Mouse (Mus musculus): ENCODE results near the gene Mfsd2a. TPM values are rescaled to one million over a fixed set of nuclear protein-coding genes. Genes with fewer than 3 reads are reported as not detected.

Gene Mfsd2a
- total and polyA plus RNA-seq, 2 experiments, result 32.8 to 44.0 TPM

DNA sequence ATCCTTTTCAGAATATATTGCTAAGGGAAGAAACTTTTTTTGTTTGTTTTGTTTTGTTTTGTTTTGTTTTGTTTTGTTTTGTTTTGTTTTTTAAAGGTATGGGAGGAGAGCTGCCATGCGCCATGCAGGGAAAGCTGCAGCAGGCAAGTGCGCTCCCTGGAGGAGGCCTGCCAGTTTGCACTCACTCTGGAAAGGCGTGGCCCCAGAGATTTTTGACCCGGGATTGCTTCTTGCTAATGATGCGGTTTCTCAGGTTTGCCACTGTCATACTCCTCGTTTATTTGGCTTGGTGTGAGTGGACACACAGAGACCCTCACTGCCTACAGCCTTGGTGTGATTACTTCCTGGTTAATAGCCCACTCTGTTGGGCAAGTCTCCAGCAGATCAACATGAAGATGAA lies 58.8 kb downstream of the Mfsd2a start:
- H3K79me2 ChIP-seq (ENCODE audit: control insufficient read depth, insufficient read depth, low read length), result no peaks in the 10 kb centered on the region
- TF ChIP-seq CTCF (IDR thresholded peaks at IDR 0.05; ENCODE audit: low read depth, low read length), result peak; percentile 73
- TF ChIP-seq POLR2A (IDR thresholded peaks at IDR 0.05; ENCODE audit: extremely low read depth, insufficient read depth, low read length), result no peak
- no peaks in the 10 kb centered on the region for H3K27me3 ChIP-seq (ENCODE audit: control insufficient read depth, insufficient read depth, low read length)
- no peaks in the 10 kb centered on the region for H3K36me3 ChIP-seq (ENCODE audit: control insufficient read depth, insufficient read depth, low read length)
- H3K4me3 ChIP-seq (ENCODE audit: insufficient read depth, low read depth, low read length), result no peak overlapping the region
- no peaks in the 10 kb centered on the region for H3K4me1 ChIP-seq (ENCODE audit: control insufficient read depth, insufficient read depth, low read length)
- no peak overlapping the region for H3K9ac ChIP-seq (ENCODE audit: low read depth, low read length)
- H3K27ac ChIP-seq (replicated peaks; ENCODE audit: insufficient read depth, low read depth, low read length), result no peak overlapping the region
- no peak for DNase-seq (ENCODE audit: extremely low read depth, low read depth, low spot score)
- 21% methylated on average over 6 of the region's 6 CpGs for WGBS

DNA sequence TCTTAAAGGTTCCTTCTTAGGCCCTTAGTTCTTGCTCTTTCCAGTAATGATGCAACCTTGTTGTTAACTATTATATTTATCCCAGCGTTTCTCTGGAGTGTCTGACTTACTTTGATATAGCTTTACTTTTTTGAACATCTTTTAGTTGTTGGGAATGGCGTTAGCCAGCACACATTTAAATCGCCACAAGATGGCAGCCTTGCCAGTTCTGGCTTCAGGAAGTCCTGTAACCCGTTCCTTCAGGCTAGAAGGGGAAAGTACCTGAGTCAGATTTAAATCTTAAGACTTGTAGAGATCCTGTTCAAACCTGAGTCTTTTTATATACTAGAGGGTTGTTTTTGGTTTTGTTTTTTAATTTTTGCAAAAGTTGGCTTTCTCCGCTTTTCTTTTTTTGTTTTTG lies 62.7 kb downstream of the Mfsd2a start:
- H3K9ac ChIP-seq (ENCODE audit: low read depth, low read length), result no peak overlapping the region
- peak; percentile 60 for DNase-seq (ENCODE audit: extremely low read depth, low read depth, low spot score)
- WGBS, result 15% methylated on average over 5 of the region's 5 CpGs

DNA sequence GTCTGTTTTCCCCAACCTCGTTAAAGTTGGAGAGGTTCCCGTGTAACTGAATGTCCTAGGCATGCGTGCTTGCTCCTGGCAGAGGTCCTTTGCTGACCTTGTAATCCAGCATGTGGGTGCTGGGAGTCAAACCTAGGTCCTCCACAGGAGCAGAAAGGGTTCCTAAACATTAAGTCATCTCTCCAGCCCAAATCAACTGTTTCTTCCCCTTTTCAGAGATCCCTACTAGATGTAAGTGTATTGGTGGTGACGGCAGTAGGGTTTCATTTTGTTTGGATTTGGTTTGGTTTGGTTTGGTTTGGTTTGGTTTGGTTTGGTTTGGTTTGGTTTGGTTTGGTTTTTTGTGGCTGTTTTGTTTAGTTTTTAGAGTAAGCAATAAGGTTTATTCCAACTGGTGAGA lies 63.2 kb downstream of the Mfsd2a start:
- 67% methylated on average over 4 of the region's 4 CpGs for WGBS
- Histone ChIP-seq H3K4me1 (ENCODE audit: control insufficient read depth, insufficient read depth, low read length) (no peaks in the 10 kb centered on the region), H3K27ac (replicated peaks; ENCODE audit: insufficient read depth, low read depth, low read length) (no peak overlapping the region), H3K36me3 (ENCODE audit: control insufficient read depth, insufficient read depth, low read length) (no peaks in the 10 kb centered on the region), H3K4me3 (ENCODE audit: insufficient read depth, low read depth, low read length) (no peak overlapping the region), H3K27me3 (ENCODE audit: control insufficient read depth, insufficient read depth, low read length) (no peaks in the 10 kb centered on the region), H3K79me2 (ENCODE audit: control insufficient read depth, insufficient read depth, low read length) (no peaks in the 10 kb centered on the region), H3K9ac (ENCODE audit: low read depth, low read length) (no peak overlapping the region)
- DNase-seq (ENCODE audit: extremely low read depth, low read depth, low spot score), result no peak
- TF ChIP-seq CTCF (IDR thresholded peaks at IDR 0.05; ENCODE audit: low read depth, low read length) (no peak), POLR2A (IDR thresholded peaks at IDR 0.05; ENCODE audit: extremely low read depth, insufficient read depth, low read length) (no peak)

More for the DNA sequence above, 62.7 kb downstream of the Mfsd2a start:
- no peak overlapping the region for H3K27ac ChIP-seq (replicated peaks; ENCODE audit: insufficient read depth, low read depth, low read length)
- no peaks in the 10 kb centered on the region for H3K79me2 ChIP-seq (ENCODE audit: control insufficient read depth, insufficient read depth, low read length)
- H3K27me3 ChIP-seq (ENCODE audit: control insufficient read depth, insufficient read depth, low read length), result no peaks in the 10 kb centered on the region
- TF ChIP-seq CTCF (IDR thresholded peaks at IDR 0.05; ENCODE audit: low read depth, low read length) (peak; percentile 67; the same call in 1 of the 2 replicates), POLR2A (IDR thresholded peaks at IDR 0.05; ENCODE audit: extremely low read depth, insufficient read depth, low read length) (no peak)
- no peaks in the 10 kb centered on the region for H3K4me1 ChIP-seq (ENCODE audit: control insufficient read depth, insufficient read depth, low read length)
- no peak overlapping the region for H3K4me3 ChIP-seq (ENCODE audit: insufficient read depth, low read depth, low read length)
- H3K36me3 ChIP-seq (ENCODE audit: control insufficient read depth, insufficient read depth, low read length), result no peaks in the 10 kb centered on the region

Other genes with a start within 250 kb of the Mfsd2a start
- gene Ppt1, start 124.9 kb downstream of the Mfsd2a start, total RNA-seq (2014; rRNA removed), result 16.6 and 18.7 TPM in 2 replicates
- gene Ppt1, start 124.9 kb downstream of the Mfsd2a start, polyA plus RNA-seq (2012; rRNA removed), result 14.1 and 15.3 TPM in 2 replicates
- 52.6 and 55.7 TPM in 2 replicates for gene Cap1, start 75.1 kb downstream of the Mfsd2a start, total RNA-seq (2014; rRNA removed)
- gene Cap1, start 75.1 kb downstream of the Mfsd2a start, polyA plus RNA-seq (2012; rRNA removed), result 33.7 and 38.2 TPM in 2 replicates
- gene Mycl, start 34.5 kb upstream of the Mfsd2a start, total RNA-seq (2014; rRNA removed), result 7.0 and 7.6 TPM in 2 replicates
- gene Mycl, start 34.5 kb upstream of the Mfsd2a start, polyA plus RNA-seq (2012; rRNA removed), result 3.3 and 3.6 TPM in 2 replicates
- 9.2 and 11.2 TPM in 2 replicates for gene Trit1, start 55.4 kb upstream of the Mfsd2a start, total RNA-seq (2014; rRNA removed)
- gene Trit1, start 55.4 kb upstream of the Mfsd2a start, polyA plus RNA-seq (2012; rRNA removed), result 3.2 and 4.3 TPM in 2 replicates
- gene Bmp8b, start 144.0 kb upstream of the Mfsd2a start, total RNA-seq (2014; rRNA removed), result not detected in 2 replicates
- 0.02 and 0.16 TPM in 2 replicates for gene Bmp8b, start 144.0 kb upstream of the Mfsd2a start, polyA plus RNA-seq (2012; rRNA removed)
- gene Oxct2b, start 155.1 kb upstream of the Mfsd2a start, total RNA-seq (2014; rRNA removed), result not detected in 2 replicates
- gene Oxct2b, start 155.1 kb upstream of the Mfsd2a start, polyA plus RNA-seq (2012; rRNA removed), result not detected in 2 replicates
- gene Ppie, start 178.8 kb upstream of the Mfsd2a start, total RNA-seq (2014; rRNA removed), result 15.2 and 17.2 TPM in 2 replicates
- 7.7 and 8.7 TPM in 2 replicates for gene Ppie, start 178.8 kb upstream of the Mfsd2a start, polyA plus RNA-seq (2012; rRNA removed)
- gene Hpcal4, start 222.0 kb upstream of the Mfsd2a start, total RNA-seq (2014; rRNA removed), result 0.20 TPM in 1 of 2 replicates, not detected in the other
- gene Hpcal4, start 222.0 kb upstream of the Mfsd2a start, polyA plus RNA-seq (2012; rRNA removed), result not detected in 2 replicates
- 0.20 TPM in 1 of 2 replicates, not detected in the other for gene Nt5c1a, start 240.3 kb upstream of the Mfsd2a start, total RNA-seq (2014; rRNA removed)
- gene Nt5c1a, start 240.3 kb upstream of the Mfsd2a start, polyA plus RNA-seq (2012; rRNA removed), result not detected in 2 replicates